Mouse (Mus musculus) hindbrain, embryonic 15.5 days (tissue): ENCODE measurements at regions not wholly inside any gene's neighbourhood (a gene's known extent, or its start where the extent isn't known, plus 50 kb on each side); places are given as distances from the start of the nearest gene placed in this dataset.

Experiments
- ATAC-seq: fragments of 200-750 bp; cut with Nextera tagmentation; 2 replicates; pipeline ENCODE4 v1.8.0; 2017; ENCODE audit warnings: low read depth, moderate number of reproducible peaks, moderate TSS enrichment; ENCODE audit not compliant: low FRiP score
- H3K27ac ChIP-seq: fragments of 300-500 bp; sonication (generic); replicated peaks from 2 replicates; pipeline ENCODE4 v1.5.1; 2015; ENCODE audit warnings: mild to moderate bottlenecking, inconsistent platforms
- H3K27me3 ChIP-seq: fragments of 300-500 bp; sonication (generic); 2 replicates; pipeline ENCODE4 v1.6.1; 2015; ENCODE audit warnings: control low read depth, inconsistent platforms
- H3K36me3 ChIP-seq: fragments of 300-500 bp; sonication (generic); 2 replicates; pipeline ENCODE4 v1.6.1; 2015; ENCODE audit warnings: control low read depth, inconsistent platforms
- H3K4me1 ChIP-seq: fragments of 300-500 bp; sonication (generic); replicated peaks from 2 replicates; pipeline ENCODE4 v1.6.1; 2015; ENCODE audit warnings: control low read depth, inconsistent platforms
- H3K4me2 ChIP-seq: fragments of 300-500 bp; sonication (generic); 2 replicates; pipeline ENCODE4 v1.6.1; 2015; ENCODE audit warnings: moderate library complexity, mild to moderate bottlenecking, inconsistent platforms
- H3K4me3 ChIP-seq: fragments of 300-500 bp; sonication (generic); 2 replicates; pipeline ENCODE4 v1.5.1; 2015; ENCODE audit warnings: mild to moderate bottlenecking, inconsistent platforms
- H3K9ac ChIP-seq: fragments of 300-500 bp; sonication (generic); 2 replicates; pipeline ENCODE4 v1.6.1; 2015; ENCODE audit warnings: inconsistent platforms
- H3K9me3 ChIP-seq: fragments of 300-500 bp; sonication (generic); 2 replicates; pipeline ENCODE4 v1.6.1; 2016; ENCODE audit warnings: control low read depth, inconsistent platforms
- WGBS: fragments of 180-500 bp; shearing (Covaris S2); methylation state at CpG from one replicate; pipeline ENCODE4 v1.1.7; 2015; 5-methylcytosine and 5-hydroxymethylcytosine counted together

DNA sequence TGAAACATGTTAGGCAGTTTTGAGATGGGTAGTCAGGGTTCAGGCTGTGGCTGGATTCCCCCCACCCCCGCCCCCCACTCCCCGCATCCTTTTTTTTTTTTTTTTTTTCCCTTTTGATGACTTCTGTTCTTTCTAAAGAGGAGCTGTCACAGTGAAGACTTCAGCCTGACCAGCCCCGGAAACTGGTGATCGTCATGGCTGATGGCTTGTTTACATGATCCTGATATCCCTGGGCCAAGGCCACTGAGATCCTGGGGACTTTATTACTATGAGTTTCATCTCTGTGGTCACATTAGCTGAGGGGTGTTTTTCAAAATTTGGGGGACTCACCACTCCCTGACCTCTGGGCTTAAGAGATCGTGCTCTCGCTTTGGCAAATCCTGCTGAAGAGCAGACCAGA is 275.9 kb upstream of the Zfp507 start:
- H3K9me3 ChIP-seq, result no peaks in the 10 kb centered on the region
- H3K4me2 ChIP-seq, result no peak overlapping the region
- no peak for ATAC-seq
- no peaks in the 10 kb centered on the region for H3K27me3 ChIP-seq
- 66% methylated on average over 6 of the region's 6 CpGs for WGBS
- H3K4me3 ChIP-seq, result no peak overlapping the region
- no peak overlapping the region for H3K9ac ChIP-seq
- H3K4me1 ChIP-seq, result peaks cover 33% of the 10 kb centered on the region
- H3K27ac ChIP-seq, result no peak overlapping the region
- no peaks in the 10 kb centered on the region for H3K36me3 ChIP-seq

- Histone ChIP-seq H3K27ac (no peak overlapping the region), H3K9ac (no peak overlapping the region), H3K36me3 (no peaks in the 10 kb centered on the region), H3K9me3 (no peaks in the 10 kb centered on the region), H3K4me2 (no peak overlapping the region), H3K4me1 (peaks cover 38% of the 10 kb centered on the region), H3K4me3 (no peak overlapping the region), H3K27me3 (no peaks in the 10 kb centered on the region)
- no peak for ATAC-seq
- 38% methylated on average over 11 of the region's 11 CpGs for WGBS
Measured at GRCm38 (mm10) chr7:36078089-36078654, 275.4 kb upstream of the Zfp507 start.

GRCm38 (mm10) chr7:36077271-36077670 is 274.5 kb upstream of the Zfp507 start:
- Histone ChIP-seq H3K9ac (no peak overlapping the region), H3K27ac (no peak overlapping the region)
- WGBS, result 50% methylated on average over 2 of the region's 2 CpGs

DNA sequence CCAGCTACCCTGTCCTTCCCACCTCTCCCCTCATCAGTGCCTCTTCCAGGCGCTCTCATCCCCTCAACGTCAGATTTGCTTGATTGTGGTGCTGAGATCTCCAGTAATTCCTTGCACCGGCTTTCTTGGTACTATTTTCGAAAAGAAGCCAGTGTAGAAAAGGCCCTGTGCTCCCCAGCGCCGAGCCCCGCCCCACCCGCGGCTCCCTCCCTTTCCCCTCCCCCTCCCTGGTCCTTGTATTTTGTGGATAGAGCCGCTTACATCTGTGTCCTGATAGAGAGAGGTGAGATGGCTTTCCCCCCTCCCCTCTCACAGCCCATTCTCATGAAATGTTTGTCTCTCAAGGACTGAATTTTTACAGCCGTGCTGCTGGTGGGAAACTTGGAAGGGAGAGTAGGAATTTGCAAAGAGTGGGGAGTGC is 273.2 kb upstream of the Zfp507 start:
- no peak overlapping the region for H3K9ac ChIP-seq
- H3K9me3 ChIP-seq, result no peaks in the 10 kb centered on the region
- H3K4me2 ChIP-seq, result peak overlapping the region; percentile 36
- no peak overlapping the region for H3K4me3 ChIP-seq
- peaks cover 48% of the 10 kb centered on the region for H3K4me1 ChIP-seq
- H3K36me3 ChIP-seq, result no peaks in the 10 kb centered on the region
- 0 out of 2 replicates have a peak, but pooled peaks cover 4% of the 10 kb centered on the region for H3K27me3 ChIP-seq
- H3K27ac ChIP-seq, result no peak overlapping the region
- ATAC-seq, result no peak
- WGBS, result 5% methylated on average over 11 of the region's 11 CpGs

More at GRCm38 (mm10) chr7:36077271-36077670, 274.5 kb upstream of the Zfp507 start:
- Histone ChIP-seq H3K4me2 (no peak overlapping the region), H3K4me3 (no peak overlapping the region), H3K9me3 (no peaks in the 10 kb centered on the region), H3K27me3 (0 out of 2 replicates have a peak, but pooled peaks cover 4% of the 10 kb centered on the region), H3K36me3 (no peaks in the 10 kb centered on the region), H3K4me1 (peaks cover 40% of the 10 kb centered on the region)
- ATAC-seq, result no peak

GRCm38 (mm10) chr7:36071774-36072173 is 269.0 kb upstream of the Zfp507 start:
- no peak overlapping the region for H3K27ac ChIP-seq
- no peaks in the 10 kb centered on the region for H3K9me3 ChIP-seq
- H3K4me2 ChIP-seq, result peak overlapping the region; percentile 28
- ATAC-seq, result no peak
- no peaks in the 10 kb centered on the region for H3K36me3 ChIP-seq
- no peak overlapping the region for H3K9ac ChIP-seq
- H3K4me3 ChIP-seq, result peak overlapping the region; percentile 9
- WGBS, result 6% methylated on average over 13 of the region's 13 CpGs
- H3K27me3 ChIP-seq, result 0 out of 2 replicates have a peak, but pooled peaks cover 4% of the 10 kb centered on the region
- peaks cover 34% of the 10 kb centered on the region for H3K4me1 ChIP-seq

GRCm38 (mm10) chr7:36066725-36067124 is 263.9 kb upstream of the Zfp507 start:
- no peaks in the 10 kb centered on the region for H3K9me3 ChIP-seq
- H3K4me3 ChIP-seq, result no peak overlapping the region
- no peak overlapping the region for H3K4me2 ChIP-seq
- no peak for ATAC-seq
- no peak overlapping the region for H3K27ac ChIP-seq
- peaks cover 8% of the 10 kb centered on the region; the same call in 1 of the 2 replicates for H3K4me1 ChIP-seq
- WGBS, result 60% methylated on average over 3 of the region's 3 CpGs
- H3K36me3 ChIP-seq, result no peaks in the 10 kb centered on the region
- no peak overlapping the region for H3K9ac ChIP-seq
- no peaks in the 10 kb centered on the region for H3K27me3 ChIP-seq

- WGBS, result 57% methylated on average over 4 of the region's 4 CpGs
- Histone ChIP-seq H3K36me3 (no peaks in the 10 kb centered on the region), H3K4me3 (no peak overlapping the region), H3K9ac (no peak overlapping the region), H3K4me2 (no peak overlapping the region), H3K9me3 (no peaks in the 10 kb centered on the region), H3K27ac (no peak overlapping the region), H3K4me1 (peaks cover 4% of the 10 kb centered on the region; the same call in 1 of the 2 replicates), H3K27me3 (no peaks in the 10 kb centered on the region)
- ATAC-seq, result no peak
Measured at GRCm38 (mm10) chr7:36061679-36062078, 258.9 kb upstream of the Zfp507 start.

GRCm38 (mm10) chr7:36060426-36060825 is 257.6 kb upstream of the Zfp507 start:
- WGBS, result 61% methylated on average over 4 of the region's 4 CpGs
- Histone ChIP-seq H3K27ac (no peak overlapping the region), H3K27me3 (no peaks in the 10 kb centered on the region), H3K36me3 (no peaks in the 10 kb centered on the region), H3K9ac (no peak overlapping the region), H3K4me3 (no peak overlapping the region), H3K4me2 (no peak overlapping the region), H3K9me3 (no peaks in the 10 kb centered on the region), H3K4me1 (peaks cover 3% of the 10 kb centered on the region; the same call in 1 of the 2 replicates)
- ATAC-seq, result no peak

DNA sequence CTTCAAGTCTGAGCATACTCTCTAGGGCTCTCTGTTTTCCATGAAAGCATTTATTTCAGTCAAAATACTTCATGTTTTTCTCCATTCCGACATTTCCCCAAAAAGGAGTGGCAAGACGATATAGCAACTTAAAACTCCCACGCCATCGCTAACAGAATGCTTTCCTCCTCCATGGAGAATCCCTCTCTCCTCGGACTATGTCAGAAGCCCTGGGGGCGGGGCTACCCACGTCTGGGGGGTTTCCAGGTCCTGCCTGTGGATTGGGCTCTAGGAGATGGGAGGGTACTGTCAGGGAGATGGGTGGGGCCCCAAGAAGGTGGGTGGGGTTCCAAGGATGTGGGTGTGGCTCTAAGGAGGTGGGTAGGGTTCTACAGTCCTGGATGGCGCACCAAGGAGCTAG is 243.2 kb upstream of the Zfp507 start:
- ATAC-seq, result no peak
- H3K9me3 ChIP-seq, result no peaks in the 10 kb centered on the region
- WGBS, result 89% methylated on average over 8 of the region's 8 CpGs
- no peak overlapping the region for H3K9ac ChIP-seq
- no peak overlapping the region for H3K4me3 ChIP-seq
- no peak overlapping the region for H3K4me2 ChIP-seq
- no peaks in the 10 kb centered on the region for H3K4me1 ChIP-seq
- H3K27ac ChIP-seq, result no peak overlapping the region
- no peaks in the 10 kb centered on the region for H3K27me3 ChIP-seq
- no peaks in the 10 kb centered on the region for H3K36me3 ChIP-seq

DNA sequence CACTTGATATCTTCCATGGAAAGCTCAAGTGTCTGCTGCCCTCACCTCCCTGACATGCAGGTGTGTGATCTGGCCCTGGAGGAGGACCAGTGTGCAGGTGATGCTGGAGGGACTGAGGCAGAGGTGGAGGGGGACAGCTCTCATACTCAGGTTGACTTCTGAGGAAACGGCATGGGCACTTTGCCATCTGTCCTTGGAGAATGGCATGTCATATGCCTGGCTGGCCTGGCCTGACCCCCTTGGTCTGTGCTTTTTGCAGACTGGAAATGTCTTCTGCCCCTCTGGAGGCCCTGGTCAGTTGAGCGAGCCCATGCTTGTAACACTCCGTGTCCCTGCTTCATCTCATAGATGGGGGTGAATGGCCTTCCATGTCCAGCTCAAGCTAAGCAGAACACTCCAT is 229.1 kb upstream of the Zfp507 start:
- no peaks in the 10 kb centered on the region for H3K36me3 ChIP-seq
- no peak for ATAC-seq
- no peak overlapping the region for H3K27ac ChIP-seq
- H3K9me3 ChIP-seq, result no peaks in the 10 kb centered on the region
- no peaks in the 10 kb centered on the region for H3K27me3 ChIP-seq
- no peak overlapping the region for H3K4me3 ChIP-seq
- no peak overlapping the region for H3K9ac ChIP-seq
- WGBS, result 100% methylated on average over 3 of the region's 3 CpGs
- H3K4me2 ChIP-seq, result no peak overlapping the region
- no peaks in the 10 kb centered on the region for H3K4me1 ChIP-seq

DNA sequence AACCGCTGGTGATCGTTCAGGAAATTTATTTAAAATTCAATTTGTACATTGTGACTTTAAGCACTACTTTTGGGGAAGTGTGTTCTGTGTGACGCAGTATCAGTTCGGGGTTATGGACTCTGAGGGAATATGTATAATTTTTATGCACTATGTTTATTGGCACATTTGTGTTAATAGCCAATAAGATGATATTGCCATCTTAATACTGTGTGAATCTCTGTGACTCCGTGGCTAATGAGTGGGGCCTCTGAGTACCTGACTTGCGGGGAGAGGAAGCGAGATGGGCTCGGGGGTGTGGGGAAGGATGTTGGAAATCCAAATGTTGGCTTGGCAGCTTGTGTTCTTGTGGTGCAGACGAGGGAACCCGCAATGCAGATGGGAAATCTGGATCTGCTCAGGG is 220.2 kb upstream of the Zfp507 start:
- 81% methylated on average over 10 of the region's 10 CpGs for WGBS
- no peak overlapping the region for H3K4me2 ChIP-seq
- 0 out of 2 replicates have a peak, but pooled peaks have one; percentile 34 for ATAC-seq
- H3K27me3 ChIP-seq, result no peaks in the 10 kb centered on the region
- H3K9me3 ChIP-seq, result no peaks in the 10 kb centered on the region
- no peaks in the 10 kb centered on the region for H3K4me1 ChIP-seq
- no peak overlapping the region for H3K4me3 ChIP-seq
- no peak overlapping the region for H3K9ac ChIP-seq
- no peak overlapping the region; the same call in 1 of the 2 replicates for H3K27ac ChIP-seq
- H3K36me3 ChIP-seq, result no peaks in the 10 kb centered on the region

DNA sequence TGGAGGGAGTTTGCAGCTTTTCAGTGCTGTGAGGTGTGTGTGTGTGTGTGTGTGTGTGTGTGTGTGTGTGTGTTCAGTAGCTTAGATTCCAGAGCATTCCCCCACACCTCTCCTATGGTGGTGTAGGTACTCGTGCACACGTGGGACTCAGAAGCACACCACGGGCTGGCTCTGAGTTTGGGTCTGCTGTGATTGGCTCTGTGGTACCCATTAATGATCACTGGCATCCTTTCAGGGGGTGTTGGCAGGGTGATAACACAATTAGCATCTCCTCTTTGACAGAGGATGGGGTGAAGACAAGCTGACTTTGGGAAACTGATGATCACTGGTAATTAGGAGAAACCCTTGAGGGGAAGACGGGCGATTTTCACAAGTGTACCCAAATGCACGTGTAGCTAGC is 219.7 kb upstream of the Zfp507 start:
- Histone ChIP-seq H3K27ac (no peak overlapping the region), H3K9me3 (no peaks in the 10 kb centered on the region), H3K9ac (no peak overlapping the region), H3K27me3 (no peaks in the 10 kb centered on the region), H3K4me1 (no peaks in the 10 kb centered on the region), H3K36me3 (no peaks in the 10 kb centered on the region), H3K4me3 (no peak overlapping the region), H3K4me2 (no peak overlapping the region)
- whole genome bisulfite sequencing, result 85% methylated on average over 6 of the region's 6 CpGs
- ATAC-seq, result no peak
